Mouse (Mus musculus): ENCODE data around the gene Pnmt. TPM values are rescaled to one million over a fixed set of nuclear protein-coding genes. Genes with fewer than 3 reads are reported as not detected.

Gene Pnmt
- total RNA-seq, 2 experiments from 2014 or later, result 0.84 to 0.90 TPM

- DNase-seq, result no peak
Observed at GRCm38 (mm10) chr11:98384216-98384615, 2.0 kb upstream of the Pnmt start.

- DNase-seq, result peak; percentile 76 to 78
Observed at GRCm38 (mm10) chr11:98384721-98385637, 1.3 kb upstream of the Pnmt start.

GRCm38 (mm10) chr11:98386596-98386995 lies 346 bp downstream of the Pnmt start:
- no peak for DNase-seq

GRCm38 (mm10) chr11:98387056-98387577 lies 867 bp downstream of the Pnmt start:
- no peak for DNase-seq

- DNase-seq, result no peak
Observed at GRCm38 (mm10) chr11:98388282-98388681, 2.0 kb downstream of the Pnmt start.

GRCm38 (mm10) chr11:98389221-98389780 lies 3.1 kb downstream of the Pnmt start:
- peak in 1 of 2 experiments; percentile 65 for DNase-seq

- DNase-seq, result no peak
Observed at GRCm38 (mm10) chr11:98390141-98390540, 3.9 kb downstream of the Pnmt start.

- DNase-seq, result no peak
Observed at GRCm38 (mm10) chr11:98392034-98392433, 5.8 kb downstream of the Pnmt start.

- no peak for DNase-seq
Observed at GRCm38 (mm10) chr11:98392645-98393044, 6.4 kb downstream of the Pnmt start.

- peak; percentile 59 to 65 for DNase-seq
Observed at GRCm38 (mm10) chr11:98393317-98393716, 7.1 kb downstream of the Pnmt start.

GRCm38 (mm10) chr11:98394301-98394700 lies 8.1 kb downstream of the Pnmt start:
- DNase-seq, result peak; percentile 71 to 81

GRCm38 (mm10) chr11:98395041-98395440 lies 8.8 kb downstream of the Pnmt start:
- peak; percentile 66 to 83 for DNase-seq

GRCm38 (mm10) chr11:98397946-98398345 lies 11.7 kb downstream of the Pnmt start:
- DNase-seq, result no peak

GRCm38 (mm10) chr11:98400161-98400726 lies 14.0 kb downstream of the Pnmt start, which contains the start of gene Pgap3:
Gene Pgap3, minus strand, starts transcription at chr11:98400490.
- DNase-seq, result peak; percentile 92

- DNase-seq, result no peak
Observed at GRCm38 (mm10) chr11:98400816-98401215, 14.6 kb downstream of the Pnmt start.

GRCm38 (mm10) chr11:98406621-98407020 lies 20.4 kb downstream of the Pnmt start:
- DNase-seq, result no peak

- DNase-seq, result no peak
Observed at GRCm38 (mm10) chr11:98408872-98409271, 22.6 kb downstream of the Pnmt start.

- no peak for DNase-seq
Observed at GRCm38 (mm10) chr11:98409341-98409822, 23.1 kb downstream of the Pnmt start.

- DNase-seq, result peak; percentile 77 to 85
Observed at GRCm38 (mm10) chr11:98412273-98412796, 26.1 kb downstream of the Pnmt start, which contains the start of gene Erbb2. Gene Erbb2, plus strand, starts transcription at chr11:98412470.

- peak; percentile 40 to 63 for DNase-seq
Observed at GRCm38 (mm10) chr11:98412797-98413301, 26.6 kb downstream of the Pnmt start.

- DNase-seq, result no peak
Observed at GRCm38 (mm10) chr11:98413731-98414130, 27.5 kb downstream of the Pnmt start.

- DNase-seq, result no peak
Observed at GRCm38 (mm10) chr11:98414162-98414561, 27.9 kb downstream of the Pnmt start.
